Mouse (Mus musculus) CH12.LX (cell line): Measurements from ENCODE around the gene Pwwp2b. TPM values are rescaled to one million over a fixed set of nuclear protein-coding genes. Genes with fewer than 3 reads are reported as not detected.

Experiments
- DNase-seq: peaks from one replicate; pipeline ENCODE4 v3.0.0-alpha.2; 2013; ENCODE audit errors: extremely low read depth
- H3K27ac ChIP-seq: 2 replicates; pipeline ENCODE4 v1.5.1; 2012; ENCODE audit warnings: low read depth, mild to moderate bottlenecking, control low read depth, moderate library complexity; ENCODE audit not compliant: insufficient read depth
- H3K27me3 ChIP-seq: replicated peaks from 2 replicates; pipeline ENCODE3; 2012; ENCODE audit warnings: inconsistent platforms
- H3K36me3 ChIP-seq, 2 experiments: replicated peaks in 1 of 2; 2 replicates each; pipeline versions ENCODE3 to v1.6.1; 2012; ENCODE audit warnings: inconsistent platforms in 1 of 2, low read length in 1 of 2, mild to moderate bottlenecking in 1 of 2, mixed read lengths in 1 of 2, moderate library complexity in 1 of 2; ENCODE audit not compliant: control insufficient read depth in 1 of 2, insufficient read depth in 1 of 2
- H3K4me1 ChIP-seq, 2 experiments: 2 replicates each; pipeline ENCODE4 v1.6.1; 2012; ENCODE audit warnings: inconsistent platforms in 1 of 2, moderate library complexity in 1 of 2; ENCODE audit not compliant: insufficient read depth in 2 of 2, control insufficient read depth in 1 of 2
- H3K4me2 ChIP-seq: 2 replicates; pipeline ENCODE4 v1.6.1; 2012; ENCODE audit warnings: low read depth, mild to moderate bottlenecking, control low read depth; ENCODE audit not compliant: poor library complexity, insufficient read depth, severe bottlenecking
- H3K4me3 ChIP-seq, 3 experiments: fragments of 150-350 bp in 1 of 3; sonication (generic) in 1 of 3; replicated peaks in 1 of 3; 2 replicates each; pipeline versions ENCODE3 to v1.5.1; 2011 to 2012; ENCODE audit warnings: low read depth in 2 of 3, low read length in 2 of 3, mild to moderate bottlenecking in 2 of 3, moderate library complexity in 2 of 3, control low read depth in 1 of 3, improper control_type of control experiment in 1 of 3, inconsistent platforms in 1 of 3, mixed read lengths in 1 of 3; ENCODE audit not compliant: poor library complexity in 1 of 3
- H3K79me2 ChIP-seq: replicated peaks from 2 replicates; pipeline ENCODE4 v1.6.1; 2012; ENCODE audit warnings: mild to moderate bottlenecking, moderate library complexity; ENCODE audit not compliant: control insufficient read depth, poor library complexity, insufficient read depth, severe bottlenecking; ENCODE audit errors: extremely low read depth
- H3K9ac ChIP-seq: 2 replicates; pipeline ENCODE4 v1.6.1; 2012; ENCODE audit warnings: low read depth, mild to moderate bottlenecking, control low read depth, moderate library complexity; ENCODE audit not compliant: insufficient read depth
- H3K9me3 ChIP-seq: replicated peaks from 2 replicates; pipeline ENCODE3; 2012; ENCODE audit warnings: low read length, inconsistent platforms, mixed read lengths
- CTCF ChIP-seq, 2 experiments: IDR thresholded peaks in 1 of 2; conservative IDR thresholded peaks in 1 of 2; 2 replicates each; pipeline ENCODE4 v1.5.1; 2011 to 2012; ENCODE audit warnings: low read depth in 2 of 2, low read length in 2 of 2, improper control_type of control experiment in 1 of 2, inconsistent platforms in 1 of 2, mild to moderate bottlenecking in 1 of 2, moderate library complexity in 1 of 2
- E2F4 ChIP-seq: IDR thresholded peaks from 2 replicates; pipeline ENCODE4 v1.6.1; 2011; ENCODE audit warnings: low read depth, low read length, improper control_type of control experiment; ENCODE audit not compliant: insufficient replicate concordance
- ETS1 ChIP-seq: conservative IDR thresholded peaks from 2 replicates; pipeline ENCODE4 v1.6.1; 2012; ENCODE audit warnings: low read depth, mild to moderate bottlenecking, inconsistent platforms, low read length, improper control_type of control experiment, moderate library complexity
- IRF4 ChIP-seq: IDR thresholded peaks from 2 replicates; pipeline ENCODE4 v1.6.1; 2014; ENCODE audit warnings: low read depth, mild to moderate bottlenecking, inconsistent platforms, low read length, improper control_type of control experiment
- KAT2A ChIP-seq: IDR thresholded peaks from 2 replicates; pipeline ENCODE4 v1.6.1; 2012; ENCODE audit warnings: low read length, improper control_type of control experiment, inconsistent platforms; ENCODE audit not compliant: insufficient replicate concordance
- MAX ChIP-seq: IDR thresholded peaks from 2 replicates; pipeline ENCODE4 v1.6.1; 2011; ENCODE audit warnings: low read length, improper control_type of control experiment
- MYC ChIP-seq: IDR thresholded peaks from 2 replicates; pipeline ENCODE4 v1.6.1; 2011; ENCODE audit warnings: low read depth, mild to moderate bottlenecking, improper control_type of control experiment, low read length
- RAD21 ChIP-seq: IDR thresholded peaks from 2 replicates; pipeline ENCODE4 v1.6.1; 2011; ENCODE audit warnings: low read depth, mild to moderate bottlenecking, low read length, improper control_type of control experiment, moderate library complexity
- SMC3 ChIP-seq: IDR thresholded peaks from 2 replicates; pipeline ENCODE4 v1.6.1; 2011; ENCODE audit warnings: low read depth, low read length, improper control_type of control experiment
- UBTF ChIP-seq: IDR thresholded peaks from 2 replicates; pipeline ENCODE4 v1.6.1; 2012; ENCODE audit warnings: low read depth, mild to moderate bottlenecking, inconsistent platforms, low read length, improper control_type of control experiment, moderate library complexity
- ZMIZ1 ChIP-seq: IDR thresholded peaks from 2 replicates; pipeline ENCODE4 v1.6.1; 2012; ENCODE audit warnings: low read depth, mild to moderate bottlenecking, inconsistent platforms, low read length, improper control_type of control experiment
- dilution Hi-C: fragments of 300-500 bp; cut with MboI; formaldehyde crosslinking; loops from 2 replicates; pipeline ENCODE4 v1.14.3; 2020; ENCODE audit warnings: low sequenced_read_pairs; ENCODE audit not compliant: extremely low pct_unique_long_range_greater_than_20kb, extremely low pct_ligation_motif_present
- in situ Hi-C: fragments of 300-500 bp; cut with MboI; formaldehyde crosslinking; loops from 3 replicates; pipeline ENCODE4 v1.14.3; 2019; ENCODE audit warnings: low sequenced_read_pairs, low pct_ligation_motif_present, low pct_unique_long_range_greater_than_20kb, mixed read lengths
- polyA plus RNA-seq: library from polyadenylated mRNA; unstranded; fragments of >175 nt; gene quantifications from 2 replicates; pipeline ENCODE4 v1.2.1, GENCODE M21; 2012; ENCODE audit warnings: low read depth; ENCODE audit not compliant: insufficient read length
- total RNA-seq, 2 experiments: library from RNA; depleted of rRNA; stranded (reverse); fragments of 300-350 nt in 1 of 2; fragments of >200 nt in 1 of 2; gene quantifications; 2 replicates each; pipeline ENCODE4 v1.2.3; 2012 to 2014

The Pwwp2b gene
- total and polyA plus RNA-seq, 3 experiments: 0.08 TPM; not detected in 2

- Histone ChIP-seq H3K79me2 (no peaks in the 10 kb centered on the region), H3K9ac (no peak overlapping the region), H3K27me3 (peaks cover 17% of the 10 kb centered on the region), H3K4me1 (peaks cover 3 to 25% of the 10 kb centered on the region in 2 experiments; a peak in 3 of 4 replicates), H3K36me3 (no peaks in the 10 kb centered on the region), H3K27ac (no peak overlapping the region), H3K9me3 (peaks cover 3% of the 10 kb centered on the region)
- dilution Hi-C loops: no loop called here
- TF ChIP-seq RAD21 (peak; percentile 14), CTCF (conservative IDR thresholded peaks at IDR 0.05 in 1 of 2, IDR thresholded peaks at IDR 0.05 in 1 of 2; ENCODE audit: low read depth in 2 of 2, low read length in 2 of 2) (peak in 1 of 2 experiments; percentile 27; a peak in 2 of 4 replicates), SMC3 (0 out of 2 replicates have a peak, but pooled peaks have one; percentile 7), UBTF (no peak)
- TF ChIP-seq, all 38 proteins: peak for 3
- no peak for DNase-seq
- in situ Hi-C loops: loop anchor here (5.0 kb wide), 3 partner anchors 59 to 164 kb away; no protein-coding TSS in a partner anchor
- Histone ChIP-seq H3K4me3 (no peak overlapping the region), H3K4me2 (no peak overlapping the region)
Observed at GRCm38 (mm10) chr7:139313413-139313812, 65.1 kb downstream of the Pwwp2b start.

- H3K4me1 ChIP-seq: peaks cover 3 to 35% of the 10 kb centered on the region in 2 experiments
- dilution Hi-C loops (no loop called here), in situ Hi-C loops (loop anchor here (5.0 kb wide), 3 partner anchors 58 to 163 kb away; no protein-coding TSS in a partner anchor)
Observed at GRCm38 (mm10) chr7:139314716-139315115, 66.4 kb downstream of the Pwwp2b start.

GRCm38 (mm10) chr7:139319006-139319411 is 70.7 kb downstream of the Pwwp2b start:
- no peaks in the 10 kb centered on the region for H3K27me3 ChIP-seq
- dilution Hi-C loops: no loop called here
- no peak overlapping the region for H3K9ac ChIP-seq
- H3K79me2 ChIP-seq: no peaks in the 10 kb centered on the region
- H3K9me3 ChIP-seq: peaks cover 3% of the 10 kb centered on the region
- H3K4me3 ChIP-seq: no peak overlapping the region
- H3K4me2 ChIP-seq: no peak overlapping the region; the same call in 1 of the 2 replicates
- in situ Hi-C loops: no loop called here
- H3K27ac ChIP-seq: no peak overlapping the region
- peaks cover 5 to 38% of the 10 kb centered on the region in 2 experiments for H3K4me1 ChIP-seq
- H3K36me3 ChIP-seq: no peaks in the 10 kb centered on the region
- TF ChIP-seq ETS1: 0 out of 2 replicates have a peak, but pooled peaks have one; percentile 28
- no peak for TF ChIP-seq E2F4
- DNase-seq: no peak

More at GRCm38 (mm10) chr7:139314716-139315115, 66.4 kb downstream of the Pwwp2b start:
- DNase-seq: peak; percentile 40
- Histone ChIP-seq H3K9me3 (peaks cover 3% of the 10 kb centered on the region), H3K4me3 (no peak overlapping the region), H3K4me2 (no peak overlapping the region), H3K36me3 (no peaks in the 10 kb centered on the region), H3K79me2 (no peaks in the 10 kb centered on the region), H3K27me3 (peaks cover 14% of the 10 kb centered on the region), H3K9ac (no peak overlapping the region), H3K27ac (no peak overlapping the region)
- TF ChIP-seq MYC (no peak), IRF4 (no peak), ZMIZ1 (no peak), KAT2A (no peak), MAX (no peak)

Other genes starting within 250 kb of the Pwwp2b start
- not detected in 2 replicates for gene Dpysl4, start 162.5 kb upstream of the Pwwp2b start, total RNA-seq (2012; rRNA removed)
- not detected in 2 replicates for gene Dpysl4, start 162.5 kb upstream of the Pwwp2b start, total RNA-seq (2014; rRNA removed)
- gene Dpysl4, start 162.5 kb upstream of the Pwwp2b start, polyA plus RNA-seq: not detected in 2 replicates
- gene Lrrc27, start 35.5 kb upstream of the Pwwp2b start, total RNA-seq (2012; rRNA removed): 0.21 TPM in 1 of 2 replicates, not detected in the other
- gene Lrrc27, start 35.5 kb upstream of the Pwwp2b start, total RNA-seq (2014; rRNA removed): not detected in 2 replicates
- not detected in 2 replicates for gene Lrrc27, start 35.5 kb upstream of the Pwwp2b start, polyA plus RNA-seq
- gene Stk32c, start 35.2 kb upstream of the Pwwp2b start, total RNA-seq (2012; rRNA removed): not detected in 2 replicates
- gene Stk32c, start 35.2 kb upstream of the Pwwp2b start, total RNA-seq (2014; rRNA removed): not detected in 2 replicates
- gene Stk32c, start 35.2 kb upstream of the Pwwp2b start, polyA plus RNA-seq: not detected in 2 replicates
- 2.7 and 3.0 TPM in 2 replicates for gene Inpp5a, start 140.6 kb downstream of the Pwwp2b start, total RNA-seq (2012; rRNA removed)
- 1.7 and 1.8 TPM in 2 replicates for gene Inpp5a, start 140.6 kb downstream of the Pwwp2b start, total RNA-seq (2014; rRNA removed)
- 5.4 and 6.9 TPM in 2 replicates for gene Inpp5a, start 140.6 kb downstream of the Pwwp2b start, polyA plus RNA-seq